Mouse (Mus musculus) forelimb bud, embryonic 11.5 days (tissue): Measurements from ENCODE around the gene Reg2.
"Not testable (repeated sequence)": the region's sequence is repeated elsewhere in the genome, so short reads cannot be mapped to it uniquely, and the experiment has no call there.

ENCODE experiments used
- DNase-seq: peaks from one replicate; pipeline ENCODE4 v3.0.0-alpha.2; 2012; ENCODE audit warnings: low read depth, low spot score

The Reg2 gene

GRCm38 (mm10) chr6:78395323-78395722 is at the start of gene Reg2:
Gene Reg2 (plus strand): TSS chr6:78395623.
- DNase-seq = not testable (repeated sequence)

GRCm38 (mm10) chr6:78361971-78362563 is 33.4 kb upstream of the Reg2 start:
- no peak for DNase-seq

GRCm38 (mm10) chr6:78370357-78370756 is 25.1 kb upstream of the Reg2 start, which contains the start of gene Reg3b:
Gene Reg3b (plus strand): TSS chr6:78370657.
- DNase-seq = no peak

GRCm38 (mm10) chr6:78378765-78379164 is 16.7 kb upstream of the Reg2 start, which contains the start of gene Reg3d:
Gene Reg3d (minus strand): TSS chr6:78378865.
- DNase-seq = no peak

- DNase-seq = no peak
Measured at GRCm38 (mm10) chr6:78380409-78380808, 15.0 kb upstream of the Reg2 start, which contains the start of gene Reg3a. Gene Reg3a (plus strand): TSS chr6:78380709.

GRCm38 (mm10) chr6:78385609-78386008 is 9.8 kb upstream of the Reg2 start:
- no peak for DNase-seq

GRCm38 (mm10) chr6:78422411-78422810 is 27.0 kb downstream of the Reg2 start, which contains the start of gene Reg1:
Gene Reg1 (plus strand): TSS chr6:78422711.
- not testable (repeated sequence) for DNase-seq

GRCm38 (mm10) chr6:78425497-78425896 is 30.1 kb downstream of the Reg2 start:
- DNase-seq = no peak

GRCm38 (mm10) chr6:78447202-78447601 is 51.8 kb downstream of the Reg2 start:
- DNase-seq = no peak

GRCm38 (mm10) chr6:78448409-78448808 is 53.0 kb downstream of the Reg2 start:
- no peak for DNase-seq

- no peak for DNase-seq
Measured at GRCm38 (mm10) chr6:78452804-78453203, 57.4 kb downstream of the Reg2 start.
